Mouse (Mus musculus) fibroblast of lung, adult 2 months (primary cell): ENCODE measurements around the gene Tubgcp3.
"Not testable (repeated sequence)": the region's sequence is repeated elsewhere in the genome, so short reads cannot be mapped to it uniquely, and the experiment has no call there.

ENCODE experiments used
- DNase-seq: peaks from one replicate; pipeline ENCODE4 v3.0.0-alpha.2; 2011; ENCODE audit warnings: low read depth

Tubgcp3 gene

GRCm38 (mm10) chr8:12672056-12672881 lies at the start of gene Tubgcp3:
TSS of gene Tubgcp3 (minus strand) at chr8:12672248.
- DNase-seq: peak; percentile 72

GRCm38 (mm10) chr8:12719091-12719490 lies 47.0 kb upstream of the Tubgcp3 start:
- no peak for DNase-seq

- no peak for DNase-seq
These were observed 44.0 kb upstream of the Tubgcp3 start for GRCm38 (mm10) chr8:12715861-12716585.

GRCm38 (mm10) chr8:12711623-12712022 lies 39.6 kb upstream of the Tubgcp3 start:
- no peak for DNase-seq

GRCm38 (mm10) chr8:12703597-12703996 lies 31.5 kb upstream of the Tubgcp3 start:
- no peak for DNase-seq

- no peak for DNase-seq
These were observed 30.2 kb upstream of the Tubgcp3 start for GRCm38 (mm10) chr8:12702290-12702689.

- DNase-seq: no peak
These were observed 26.7 kb upstream of the Tubgcp3 start for GRCm38 (mm10) chr8:12698660-12699277.

- no peak for DNase-seq
These were observed 16.8 kb upstream of the Tubgcp3 start for GRCm38 (mm10) chr8:12688851-12689250.

GRCm38 (mm10) chr8:12677529-12677928 lies 5.5 kb upstream of the Tubgcp3 start:
- DNase-seq: peak; percentile 22

GRCm38 (mm10) chr8:12671473-12672055 lies 484 bp downstream of the Tubgcp3 start:
- DNase-seq: no peak

- DNase-seq: no peak
These were observed 1.1 kb downstream of the Tubgcp3 start for GRCm38 (mm10) chr8:12670965-12671364.

- no peak for DNase-seq
These were observed 3.2 kb downstream of the Tubgcp3 start for GRCm38 (mm10) chr8:12668832-12669231.

GRCm38 (mm10) chr8:12666530-12666929 lies 5.5 kb downstream of the Tubgcp3 start:
- DNase-seq: not testable (repeated sequence)

GRCm38 (mm10) chr8:12663105-12663456 lies 9.0 kb downstream of the Tubgcp3 start:
- DNase-seq: no peak

GRCm38 (mm10) chr8:12662375-12663104 lies 9.5 kb downstream of the Tubgcp3 start:
- DNase-seq: no peak

- no peak for DNase-seq
These were observed 14.6 kb downstream of the Tubgcp3 start for GRCm38 (mm10) chr8:12657411-12657810.

- DNase-seq: no peak
These were observed 20.8 kb downstream of the Tubgcp3 start for GRCm38 (mm10) chr8:12651246-12651645.

GRCm38 (mm10) chr8:12650495-12650894 lies 21.6 kb downstream of the Tubgcp3 start:
- DNase-seq: no peak

GRCm38 (mm10) chr8:12648951-12649350 lies 23.1 kb downstream of the Tubgcp3 start:
- no peak for DNase-seq

GRCm38 (mm10) chr8:12646536-12646935 lies 25.5 kb downstream of the Tubgcp3 start:
- DNase-seq: no peak

GRCm38 (mm10) chr8:12644894-12645293 lies 27.2 kb downstream of the Tubgcp3 start:
- peak; percentile 5 for DNase-seq

GRCm38 (mm10) chr8:12644341-12644740 lies 27.7 kb downstream of the Tubgcp3 start:
- no peak for DNase-seq
